Mouse (Mus musculus) kidney, postnatal 0 days (tissue): ENCODE measurements around the gene Myo16. TPM values are rescaled to one million over a fixed set of nuclear protein-coding genes. Genes with fewer than 3 reads are reported as not detected.

Experiments used
- ATAC-seq: fragments of 200-750 bp; cut with Nextera tagmentation; replicated peaks from 2 replicates; pipeline ENCODE4 v1.8.0; 2017; ENCODE audit warnings: low read depth, moderate number of reproducible peaks, moderate TSS enrichment, moderate library complexity; ENCODE audit not compliant: low FRiP score
- DNase-seq: peaks from one replicate; pipeline ENCODE4 v3.0.0-alpha.2; 2016; ENCODE audit warnings: low spot score
- H3K27ac ChIP-seq: fragments of 300-500 bp; sonication (generic); 2 replicates; pipeline ENCODE4 v1.5.1; 2014; ENCODE audit warnings: mild to moderate bottlenecking
- H3K27me3 ChIP-seq: fragments of 300-500 bp; sonication (generic); 2 replicates; pipeline ENCODE4 v1.6.1; 2014; ENCODE audit warnings: low read length, mixed read lengths; ENCODE audit not compliant: insufficient read depth
- H3K36me3 ChIP-seq: fragments of 300-500 bp; sonication (generic); 2 replicates; pipeline ENCODE4 v1.6.1; 2014; ENCODE audit warnings: low read length, mixed read lengths; ENCODE audit not compliant: insufficient read depth
- H3K4me1 ChIP-seq: fragments of 300-500 bp; sonication (generic); replicated peaks from 2 replicates; pipeline ENCODE4 v1.6.1; 2014; ENCODE audit warnings: antibody characterized with exemption, low read length, mixed read lengths; ENCODE audit not compliant: insufficient read depth
- H3K4me2 ChIP-seq: fragments of 300-500 bp; sonication (generic); 2 replicates; pipeline ENCODE4 v1.6.1; 2014; ENCODE audit warnings: mild to moderate bottlenecking, low read length, moderate library complexity, mixed read lengths
- H3K4me3 ChIP-seq: fragments of 300-500 bp; sonication (generic); replicated peaks from 2 replicates; pipeline ENCODE4 v1.5.1; 2014; ENCODE audit warnings: low read depth, low read length
- H3K9ac ChIP-seq: fragments of 300-500 bp; sonication (generic); 2 replicates; pipeline ENCODE4 v1.6.1; 2014; ENCODE audit warnings: low read depth, low read length
- H3K9me3 ChIP-seq: fragments of 300-500 bp; sonication (generic); replicated peaks from 2 replicates; pipeline ENCODE4 v1.6.1; 2016; ENCODE audit warnings: low read length, inconsistent platforms, mixed read lengths
- CTCF ChIP-seq: IDR thresholded peaks from 2 replicates; pipeline ENCODE4 v1.5.1; 2016; ENCODE audit warnings: antibody characterized with exemption, low read depth, mild to moderate bottlenecking, moderate library complexity
- WGBS: fragments of 180-500 bp; shearing (Covaris S2); extraction: QIAGEN DNeasy Blood & Tissue Kit; methylation state at CpG from one replicate; pipeline ENCODE4 v1.1.7; 2014; 5-methylcytosine and 5-hydroxymethylcytosine counted together
- polyA plus RNA-seq: library from polyadenylated mRNA; unstranded; fragments of >200 nt; fragmentation: Nextera tagmentation; extraction: Ambion mirVana; gene quantifications from 2 replicates; pipeline ENCODE4 v1.2.1, GENCODE M21; 2015

Gene Myo16
- polyA plus RNA-seq, 1 experiment from 2014 or later = 0.08 TPM

- Histone ChIP-seq H3K9ac (no peak overlapping the region), H3K4me3 (no peak overlapping the region), H3K9me3 (no peaks in the 10 kb centered on the region), H3K27me3 (no peaks in the 10 kb centered on the region), H3K4me1 (no peaks in the 10 kb centered on the region), H3K27ac (no peak overlapping the region), H3K36me3 (no peaks in the 10 kb centered on the region), H3K4me2 (no peak overlapping the region)
- TF ChIP-seq CTCF = no peak
- 75% methylated on average over 9 of the region's 9 CpGs for WGBS
- ATAC-seq (no peak), DNase-seq (no peak)
These were observed 501.3 kb downstream of the Myo16 start for GRCm38 (mm10) chr8:10654922-10655518.

GRCm38 (mm10) chr8:10663770-10664470 lies 510.2 kb downstream of the Myo16 start:
- H3K27me3 ChIP-seq = no peaks in the 10 kb centered on the region
- WGBS = 25% methylated on average over 8 of the region's 8 CpGs
- H3K9me3 ChIP-seq = no peaks in the 10 kb centered on the region
- H3K36me3 ChIP-seq = no peaks in the 10 kb centered on the region
- no peak overlapping the region for H3K27ac ChIP-seq
- no peak overlapping the region for H3K9ac ChIP-seq
- H3K4me3 ChIP-seq = no peak overlapping the region
- DNase-seq = peak; percentile 47
- TF ChIP-seq CTCF = no peak
- H3K4me1 ChIP-seq = peaks cover 6% of the 10 kb centered on the region; the same call in 1 of the 2 replicates
- no peak for ATAC-seq
- H3K4me2 ChIP-seq = no peak overlapping the region

GRCm38 (mm10) chr8:10664861-10665543 lies 511.3 kb downstream of the Myo16 start:
- H3K27ac ChIP-seq = peak overlapping the region; percentile 63
- ATAC-seq = peak; percentile 88
- H3K4me2 ChIP-seq = no peak overlapping the region

GRCm38 (mm10) chr8:10665821-10666283 lies 512.1 kb downstream of the Myo16 start:
- ATAC-seq (no peak), DNase-seq (peak; percentile 14)
- Histone ChIP-seq H3K4me2 (no peak overlapping the region), H3K4me1 (peaks cover 6% of the 10 kb centered on the region; the same call in 1 of the 2 replicates), H3K4me3 (no peak overlapping the region), H3K9ac (no peak overlapping the region), H3K36me3 (no peaks in the 10 kb centered on the region), H3K27me3 (no peaks in the 10 kb centered on the region), H3K9me3 (no peaks in the 10 kb centered on the region), H3K27ac (peak overlapping the region; percentile 63)
- TF ChIP-seq CTCF = no peak
- WGBS = 39% methylated on average over 4 of the region's 4 CpGs

More at GRCm38 (mm10) chr8:10664861-10665543, 511.3 kb downstream of the Myo16 start:
- Histone ChIP-seq H3K9me3 (no peaks in the 10 kb centered on the region), H3K9ac (no peak overlapping the region), H3K4me1 (peaks cover 6% of the 10 kb centered on the region; the same call in 1 of the 2 replicates), H3K36me3 (no peaks in the 10 kb centered on the region), H3K4me3 (no peak overlapping the region), H3K27me3 (no peaks in the 10 kb centered on the region)
- WGBS = 22% methylated on average over 13 of the region's 13 CpGs
- DNase-seq = peak; percentile 77
- no peak for TF ChIP-seq CTCF

- no peak for ATAC-seq
- no peaks in the 10 kb centered on the region for H3K36me3 ChIP-seq
- TF ChIP-seq CTCF = no peak
- no peak overlapping the region for H3K4me3 ChIP-seq
- no peak overlapping the region for H3K4me2 ChIP-seq
- H3K9me3 ChIP-seq = no peaks in the 10 kb centered on the region
- H3K27ac ChIP-seq = no peak overlapping the region
- H3K27me3 ChIP-seq = no peaks in the 10 kb centered on the region
- DNase-seq = no peak
- H3K9ac ChIP-seq = no peak overlapping the region
- H3K4me1 ChIP-seq = no peaks in the 10 kb centered on the region
- WGBS = 57% methylated on average over 2 of the region's 2 CpGs
These were observed 518.3 kb downstream of the Myo16 start for GRCm38 (mm10) chr8:10671862-10672548.
